Mouse (Mus musculus) large intestine, adult 2 months (tissue): Measurements from ENCODE around the gene Kif14. TPM values are rescaled to one million over a fixed set of nuclear protein-coding genes. Genes with fewer than 3 reads are reported as not detected.

Experiments
- DNase-seq: peaks from one replicate; pipeline ENCODE4 v3.0.0-alpha.2; 2012; ENCODE audit warnings: low read depth, low spot score
- WGBS: fragments of 180-500 bp; shearing (Covaris S2); methylation state at CpG from one replicate; pipeline ENCODE4 v1.1.7; 2018; 5-methylcytosine and 5-hydroxymethylcytosine counted together
- polyA plus RNA-seq: library from polyadenylated mRNA; depleted of rRNA; stranded (reverse); fragments of >200 nt; gene quantifications from 2 replicates; pipeline ENCODE4 v1.2.3, GENCODE M21; 2012; rRNA removed

Gene Kif14
- polyA plus RNA-seq: 0.77 and 1.2 TPM in 2 replicates

GRCm38 (mm10) chr1:136466143-136466811 is at the start of gene Kif14:
Gene Kif14, plus strand, starts transcription at chr1:136466343.
- peak; percentile 94 for DNase-seq
- under 1% methylated on average over 52 of the region's 52 CpGs for WGBS

GRCm38 (mm10) chr1:136418393-136418792 is 47.8 kb upstream of the Kif14 start:
- WGBS: 92% methylated on average over 6 of the region's 6 CpGs
- no peak for DNase-seq

GRCm38 (mm10) chr1:136427166-136427969 is 38.8 kb upstream of the Kif14 start:
- DNase-seq: no peak

GRCm38 (mm10) chr1:136428981-136429380 is 37.2 kb upstream of the Kif14 start:
- DNase-seq: no peak
- 91% methylated on average over 4 of the region's 4 CpGs for WGBS

More at GRCm38 (mm10) chr1:136427166-136427969, 38.8 kb upstream of the Kif14 start:
- WGBS: 86% methylated on average over 11 of the region's 11 CpGs

GRCm38 (mm10) chr1:136430126-136430818 is 35.9 kb upstream of the Kif14 start:
- DNase-seq: no peak
- WGBS: 66% methylated on average over 7 of the region's 7 CpGs

- WGBS: 76% methylated on average over 7 of the region's 7 CpGs
- no peak for DNase-seq
Observed at GRCm38 (mm10) chr1:136440741-136441140, 25.4 kb upstream of the Kif14 start.

GRCm38 (mm10) chr1:136442809-136443208 is 23.3 kb upstream of the Kif14 start:
- 26% methylated on average over 9 of the region's 9 CpGs for WGBS
- no peak for DNase-seq

GRCm38 (mm10) chr1:136444555-136445255 is 21.4 kb upstream of the Kif14 start:
- WGBS: 63% methylated on average over 12 of the region's 12 CpGs
- DNase-seq: no peak

GRCm38 (mm10) chr1:136446933-136447332 is 19.2 kb upstream of the Kif14 start:
- 73% methylated on average over 10 of the region's 10 CpGs for WGBS
- no peak for DNase-seq

GRCm38 (mm10) chr1:136447338-136447737 is 18.8 kb upstream of the Kif14 start:
- no peak for DNase-seq
- 56% methylated on average over 4 of the region's 4 CpGs for WGBS

GRCm38 (mm10) chr1:136449541-136449940 is 16.6 kb upstream of the Kif14 start:
- DNase-seq: no peak
- WGBS: 95% methylated on average over 6 of the region's 6 CpGs

- DNase-seq: no peak
- WGBS: 53% methylated on average over 5 of the region's 5 CpGs
Observed at GRCm38 (mm10) chr1:136450206-136450605, 15.9 kb upstream of the Kif14 start.

GRCm38 (mm10) chr1:136452421-136452820 is 13.7 kb upstream of the Kif14 start:
- DNase-seq: no peak
- WGBS: 75% methylated on average over 5 of the region's 5 CpGs

- DNase-seq: no peak
- WGBS: 61% methylated on average over 17 of the region's 17 CpGs
Observed at GRCm38 (mm10) chr1:136455756-136456585, 10.2 kb upstream of the Kif14 start.

- DNase-seq: no peak
- WGBS: 70% methylated on average over 6 of the region's 6 CpGs
Observed at GRCm38 (mm10) chr1:136456741-136457140, 9.4 kb upstream of the Kif14 start.

GRCm38 (mm10) chr1:136457403-136457802 is 8.7 kb upstream of the Kif14 start:
- 56% methylated on average over 4 of the region's 4 CpGs for WGBS
- DNase-seq: no peak

GRCm38 (mm10) chr1:136458691-136459245 is 7.4 kb upstream of the Kif14 start:
- WGBS: 22% methylated on average over 9 of the region's 9 CpGs
- DNase-seq: peak; percentile 47

- no peak for DNase-seq
- WGBS: 51% methylated on average over 10 of the region's 10 CpGs
Observed at GRCm38 (mm10) chr1:136462443-136462842, 3.7 kb upstream of the Kif14 start.

- DNase-seq: no peak
Observed at GRCm38 (mm10) chr1:136465168-136465567, 975 bp upstream of the Kif14 start.
